Mouse (Mus musculus) heart, embryonic 16.5 days (tissue): Measurements from ENCODE around the gene Brsk1. TPM values are rescaled to one million over a fixed set of nuclear protein-coding genes. Genes with fewer than 3 reads are reported as not detected.
A peak's percentile ranks its signal among the peaks of the same experiment; 100 is the strongest.

Experiments used
- ATAC-seq: fragments of 200-750 bp; cut with Nextera tagmentation; replicated peaks from 2 replicates; pipeline ENCODE4 v1.8.0; 2017; ENCODE audit warnings: moderate number of reproducible peaks; ENCODE audit not compliant: insufficient read depth, low FRiP score; ENCODE audit errors: extremely low read depth
- H3K27ac ChIP-seq: fragments of 300-500 bp; sonication (generic); 2 replicates; pipeline ENCODE4 v1.5.1; 2014; ENCODE audit warnings: mild to moderate bottlenecking, low read length, control low read depth, moderate library complexity
- H3K27me3 ChIP-seq: fragments of 300-500 bp; sonication (generic); 2 replicates; pipeline ENCODE4 v1.6.1; 2014; ENCODE audit warnings: low read length, mixed read lengths; ENCODE audit not compliant: control insufficient read depth, insufficient read depth
- H3K36me3 ChIP-seq: fragments of 300-500 bp; sonication (generic); 2 replicates; pipeline ENCODE4 v1.6.1; 2014; ENCODE audit not compliant: control insufficient read depth, insufficient read depth
- H3K4me1 ChIP-seq: fragments of 300-500 bp; sonication (generic); 2 replicates; pipeline ENCODE4 v1.6.1; 2014; ENCODE audit warnings: low read length, mixed read lengths; ENCODE audit not compliant: control insufficient read depth, insufficient read depth
- H3K4me2 ChIP-seq: fragments of 300-500 bp; sonication (generic); 2 replicates; pipeline ENCODE4 v1.6.1; 2014; ENCODE audit warnings: low read depth, mild to moderate bottlenecking, control low read depth, low read length
- H3K4me3 ChIP-seq: fragments of 300-500 bp; sonication (generic); 2 replicates; pipeline ENCODE4 v1.5.1; 2014; ENCODE audit warnings: mild to moderate bottlenecking, control low read depth, low read length
- H3K9ac ChIP-seq: fragments of 300-500 bp; sonication (generic); 2 replicates; pipeline ENCODE4 v1.6.1; 2014; ENCODE audit warnings: low read length, control low read depth
- H3K9me3 ChIP-seq: fragments of 300-500 bp; sonication (generic); replicated peaks from 2 replicates; pipeline ENCODE4 v1.6.1; 2016; ENCODE audit warnings: low read length; ENCODE audit not compliant: control insufficient read depth
- WGBS: fragments of 180-500 bp; shearing (Covaris S2); extraction: QIAGEN DNeasy Blood & Tissue Kit; methylation state at CpG from one replicate; pipeline ENCODE4 v1.1.7; 2014; 5-methylcytosine and 5-hydroxymethylcytosine counted together
- polyA plus RNA-seq: library from polyadenylated mRNA; unstranded; fragments of >200 nt; fragmentation: Nextera tagmentation; extraction: Ambion mirVana; gene quantifications from 2 replicates; pipeline ENCODE4 v1.2.1, GENCODE M21; 2015

The Brsk1 gene
- polyA plus RNA-seq, 1 experiment from 2014 or later: 1.1 TPM

GRCm38 (mm10) chr7:4703195-4703594 is 12.8 kb downstream of the Brsk1 start:
- H3K4me3 ChIP-seq: no peak overlapping the region
- H3K9ac ChIP-seq: no peak overlapping the region
- H3K4me1 ChIP-seq: no peaks in the 10 kb centered on the region
- H3K27ac ChIP-seq: no peak overlapping the region
- no peaks in the 10 kb centered on the region for H3K27me3 ChIP-seq
- no peak for ATAC-seq
- 0 out of 2 replicates have a peak, but pooled peaks cover 2% of the 10 kb centered on the region for H3K36me3 ChIP-seq
- H3K9me3 ChIP-seq: no peaks in the 10 kb centered on the region
- no peak overlapping the region for H3K4me2 ChIP-seq
- 96% methylated on average over 7 of the region's 7 CpGs for WGBS

- Histone ChIP-seq H3K4me1 (no peaks in the 10 kb centered on the region), H3K9me3 (no peaks in the 10 kb centered on the region), H3K27me3 (no peaks in the 10 kb centered on the region), H3K9ac (no peak overlapping the region), H3K4me2 (no peak overlapping the region), H3K36me3 (0 out of 2 replicates have a peak, but pooled peaks cover 8% of the 10 kb centered on the region), H3K27ac (no peak overlapping the region), H3K4me3 (no peak overlapping the region)
- no peak for ATAC-seq
- WGBS: 44% methylated on average over 18 of the region's 18 CpGs
These were observed 14.7 kb downstream of the Brsk1 start for GRCm38 (mm10) chr7:4705098-4705497.

GRCm38 (mm10) chr7:4712594-4712993 is 22.2 kb downstream of the Brsk1 start:
- Histone ChIP-seq H3K36me3 (peaks cover 14% of the 10 kb centered on the region; the same call in 1 of the 2 replicates), H3K27ac (no peak overlapping the region), H3K4me1 (no peaks in the 10 kb centered on the region), H3K27me3 (no peaks in the 10 kb centered on the region), H3K4me2 (no peak overlapping the region), H3K4me3 (no peak overlapping the region), H3K9ac (no peak overlapping the region), H3K9me3 (no peaks in the 10 kb centered on the region)
- WGBS: 79% methylated on average over 3 of the region's 3 CpGs
- ATAC-seq: no peak

DNA sequence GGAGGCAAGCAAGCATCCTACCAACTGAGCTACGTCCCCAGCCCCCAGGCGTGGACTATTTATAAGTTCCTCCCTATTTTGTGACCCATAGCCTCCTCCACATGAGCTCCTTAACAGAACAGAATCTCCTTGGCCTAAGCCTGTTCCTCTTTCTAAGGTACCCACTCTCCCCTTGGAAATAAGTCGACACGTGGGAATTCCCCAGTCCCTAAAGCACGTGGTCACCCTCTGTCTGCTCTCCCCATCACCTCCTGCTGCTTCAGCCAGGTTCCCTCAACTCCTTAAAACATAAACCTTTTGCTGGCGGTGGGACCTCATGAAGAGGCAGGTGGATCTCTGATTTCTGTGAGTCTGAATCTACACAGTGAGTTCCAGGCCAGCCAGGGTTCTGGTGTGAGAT is 26.6 kb downstream of the Brsk1 start:
- H3K4me1 ChIP-seq: no peaks in the 10 kb centered on the region
- H3K36me3 ChIP-seq: peaks cover 8% of the 10 kb centered on the region; the same call in 1 of the 2 replicates
- no peak overlapping the region for H3K4me2 ChIP-seq
- H3K9me3 ChIP-seq: no peaks in the 10 kb centered on the region
- no peak overlapping the region for H3K9ac ChIP-seq
- no peak for ATAC-seq
- H3K27ac ChIP-seq: no peak overlapping the region
- H3K27me3 ChIP-seq: no peaks in the 10 kb centered on the region
- H3K4me3 ChIP-seq: no peak overlapping the region
- 60% methylated on average over 6 of the region's 6 CpGs for WGBS

DNA sequence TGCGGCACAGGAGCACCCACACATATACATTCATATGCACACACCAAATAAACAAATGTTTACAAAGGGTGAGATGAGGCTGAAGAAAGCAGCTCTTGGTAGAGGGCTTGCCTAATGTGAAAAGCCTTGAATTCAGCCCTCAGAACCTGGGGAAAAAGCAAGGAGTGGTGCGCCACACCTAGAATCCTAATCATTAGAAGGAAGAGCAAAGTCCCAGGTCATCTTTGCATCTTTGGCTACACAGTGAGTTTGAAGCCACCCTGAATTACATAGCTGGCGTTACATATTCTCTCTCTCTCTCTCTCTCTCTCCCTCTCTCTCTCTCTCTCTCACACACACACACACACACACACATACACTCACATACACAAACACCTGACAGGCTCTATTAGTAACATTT is 28.9 kb downstream of the Brsk1 start:
- no peak overlapping the region for H3K4me2 ChIP-seq
- ATAC-seq: no peak
- H3K9ac ChIP-seq: no peak overlapping the region
- H3K27me3 ChIP-seq: no peaks in the 10 kb centered on the region; the same call in 1 of the 2 replicates
- no peak overlapping the region for H3K27ac ChIP-seq
- H3K9me3 ChIP-seq: no peaks in the 10 kb centered on the region
- H3K4me1 ChIP-seq: no peaks in the 10 kb centered on the region
- WGBS: 92% methylated on average over 3 of the region's 3 CpGs
- H3K4me3 ChIP-seq: no peak overlapping the region
- H3K36me3 ChIP-seq: peaks cover 5% of the 10 kb centered on the region; the same call in 1 of the 2 replicates

- Histone ChIP-seq H3K4me2 (peak overlapping the region; percentile 43), H3K9me3 (no peaks in the 10 kb centered on the region), H3K36me3 (no peaks in the 10 kb centered on the region), H3K27me3 (no peaks in the 10 kb centered on the region; the same call in 1 of the 2 replicates), H3K9ac (no peak overlapping the region), H3K4me1 (no peaks in the 10 kb centered on the region), H3K4me3 (peak overlapping the region; percentile 21), H3K27ac (no peak overlapping the region)
- no peak; the same call in 1 of the 2 replicates for ATAC-seq
- 36% methylated on average over 12 of the region's 12 CpGs for WGBS
These were observed 33.1 kb downstream of the Brsk1 start for GRCm38 (mm10) chr7:4723508-4723907.

DNA sequence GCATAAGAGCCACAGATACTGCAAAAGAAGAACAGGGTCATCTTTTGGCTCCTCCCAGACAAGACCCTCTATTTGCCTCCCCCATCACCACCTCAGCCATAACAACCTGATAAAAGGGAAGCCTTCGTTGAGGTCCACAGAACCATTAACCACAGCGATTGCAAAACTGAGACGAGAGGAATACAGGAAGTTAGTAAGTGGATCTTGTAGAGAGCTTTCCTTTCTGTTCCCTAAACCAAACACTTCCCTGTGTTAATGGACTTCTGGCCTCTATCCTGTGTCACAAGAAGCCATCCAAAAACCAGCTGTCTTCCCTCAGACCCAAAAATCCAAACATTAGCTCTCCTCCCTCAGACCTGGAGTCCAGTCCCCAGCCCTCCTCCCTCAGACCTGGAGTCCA is 34.0 kb downstream of the Brsk1 start:
- Histone ChIP-seq H3K4me1 (no peaks in the 10 kb centered on the region), H3K9me3 (no peaks in the 10 kb centered on the region), H3K27ac (no peak overlapping the region), H3K4me2 (no peak overlapping the region), H3K9ac (no peak overlapping the region), H3K4me3 (no peak overlapping the region), H3K36me3 (no peaks in the 10 kb centered on the region), H3K27me3 (no peaks in the 10 kb centered on the region; the same call in 1 of the 2 replicates)
- no peak for ATAC-seq
- WGBS: 47% methylated on average over 3 of the region's 3 CpGs

DNA sequence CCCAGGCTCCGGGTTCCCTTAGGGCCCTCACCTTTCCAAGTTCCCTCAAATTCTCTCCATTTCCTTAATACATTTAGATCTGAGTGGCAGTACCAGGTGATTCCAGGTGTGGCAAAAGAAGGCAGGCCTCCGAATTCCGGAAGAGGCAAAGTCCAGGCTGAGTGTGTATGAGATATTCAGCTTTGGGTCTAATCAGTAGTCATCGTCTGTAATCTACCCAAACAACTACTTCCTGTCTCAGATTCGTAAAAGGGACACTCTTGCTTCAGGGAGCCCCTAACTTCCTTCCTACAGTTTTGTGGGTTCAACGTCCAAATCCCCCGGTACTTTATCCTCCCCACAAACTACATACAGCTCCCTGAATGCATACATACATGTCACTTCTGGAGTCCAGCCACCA is 34.8 kb downstream of the Brsk1 start, which contains the start of gene Tmem150b:
Gene Tmem150b, minus strand, starts transcription at position 81 of the 400 bp plus-strand sequence.
- ATAC-seq: no peak
- WGBS: 54% methylated on average over 7 of the region's 7 CpGs
- Histone ChIP-seq H3K4me3 (no peak within 1 kb of the TSS), H3K36me3 (no peaks in the 10 kb centered on the region), H3K9ac (no peak within 1 kb of the TSS), H3K9me3 (no peaks in the 10 kb centered on the region; the same call in 1 of the 2 replicates), H3K27me3 (no peaks in the 10 kb centered on the region; the same call in 1 of the 2 replicates), H3K27ac (no peak within 1 kb of the TSS), H3K4me2 (no peak within 1 kb of the TSS), H3K4me1 (no peaks in the 10 kb centered on the region)

- ATAC-seq: no peak
- Histone ChIP-seq H3K4me3 (no peak overlapping the region), H3K9me3 (no peaks in the 10 kb centered on the region; the same call in 1 of the 2 replicates), H3K9ac (no peak overlapping the region), H3K27ac (no peak overlapping the region), H3K36me3 (no peaks in the 10 kb centered on the region), H3K4me2 (no peak overlapping the region), H3K4me1 (no peaks in the 10 kb centered on the region), H3K27me3 (no peaks in the 10 kb centered on the region)
- 73% methylated on average over 5 of the region's 5 CpGs for WGBS
These were observed 40.7 kb downstream of the Brsk1 start for GRCm38 (mm10) chr7:4731090-4731489.
